ENCODE assay signal across 8 mouse cellular contexts in the genomic region with DNA sequence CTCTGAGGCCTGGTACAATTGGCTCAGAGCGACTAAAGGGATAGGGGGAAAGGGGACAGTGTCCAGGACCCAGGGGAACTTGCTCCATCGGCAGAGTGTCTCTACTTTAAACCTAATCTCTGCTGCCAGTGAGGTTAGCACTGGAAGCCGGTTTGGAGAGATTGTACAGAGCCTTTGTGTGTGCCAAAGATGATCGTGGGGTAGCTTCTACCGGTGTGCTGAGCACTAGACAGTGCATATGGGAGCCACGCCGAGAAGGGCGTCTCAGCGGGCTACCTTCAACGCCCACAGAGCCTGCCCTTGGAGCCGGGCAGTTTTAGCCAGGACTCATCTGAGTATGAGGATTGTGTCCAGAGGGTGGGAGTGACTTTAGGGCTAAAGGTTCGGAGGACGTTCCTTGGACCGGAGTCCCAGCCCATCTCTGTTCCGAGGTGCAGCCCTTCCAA. TPM values are rescaled to one million over a fixed set of nuclear protein-coding genes. Genes with fewer than 3 reads are reported as not detected.
A peak's percentile ranks its signal among the peaks of the same experiment; 100 is the strongest.
DNase-seq lines count a peak whose midpoint lies in the region; ATAC-seq and TF ChIP-seq lines count a peak whose summit lies in the region.

No protein-coding gene starts in this region.

- peaks cover 10 to 27% of the 10 kb centered on the region in 2 experiments for H3K4me1 ChIP-seq in heart, embryonic 14.5 days (ENCODE audit: control insufficient read depth in 2 of 2, insufficient read depth in 2 of 2, low read length in 2 of 2)
- H3K4me1 ChIP-seq in cortical plate, adult 2 months (ENCODE audit: control insufficient read depth, insufficient read depth, low read length): no peaks in the 10 kb centered on the region
- peaks cover 39% of the 10 kb centered on the region for H3K4me1 ChIP-seq in hindbrain, embryonic 16.5 days (ENCODE audit: control insufficient read depth, insufficient read depth, low read depth, low read length)
- peaks cover 62% of the 10 kb centered on the region for H3K4me1 ChIP-seq in midbrain, embryonic 13.5 days (replicated peaks)

- H3K27me3 ChIP-seq in heart, embryonic 14.5 days (ENCODE audit: control insufficient read depth, insufficient read depth, low read length): peaks cover 65% of the 10 kb centered on the region
- H3K27me3 ChIP-seq in hindbrain, embryonic 16.5 days (replicated peaks; ENCODE audit: control insufficient read depth, insufficient read depth, low read length): 0 out of 2 replicates have a peak, but pooled peaks cover 4% of the 10 kb centered on the region
- H3K27me3 ChIP-seq in midbrain, embryonic 13.5 days: peaks cover 14% of the 10 kb centered on the region

- no peak overlapping the region for H3K27ac ChIP-seq in heart, embryonic 14.5 days (replicated peaks in 1 of 2; ENCODE audit: control insufficient read depth in 1 of 2, insufficient read depth in 1 of 2, low read depth in 2 of 2, low read length in 2 of 2)
- H3K27ac ChIP-seq in cortical plate, adult 2 months (ENCODE audit: insufficient read depth, low read length): no peak overlapping the region
- peak overlapping the region; percentile 82 for H3K27ac ChIP-seq in hindbrain, embryonic 16.5 days (ENCODE audit: low read depth, low read length)
- H3K27ac ChIP-seq in midbrain, embryonic 13.5 days: peak overlapping the region; percentile 96

- peak overlapping the region; percentile 97 for H3K4me2 ChIP-seq in heart, embryonic 14.5 days (ENCODE audit: low read length)
- H3K4me2 ChIP-seq in hindbrain, embryonic 16.5 days (ENCODE audit: low read length): peak overlapping the region; percentile 91
- H3K4me2 ChIP-seq in midbrain, embryonic 13.5 days (replicated peaks): peak overlapping the region; percentile 87

- no peak for DNase-seq in heart, adult 8-10 months (ENCODE audit: low spot score)
- no peak for DNase-seq in urinary bladder, adult 18-20 months (ENCODE audit: low spot score in 2 of 2)
- no peak for DNase-seq in thymus, postnatal 25 days

- 3% methylated on average over 15 of the region's 15 CpGs for WGBS in heart, embryonic 14.5 days
- under 1% methylated on average over 15 of the region's 15 CpGs for WGBS in hindbrain, embryonic 16.5 days
- under 1% methylated on average over 15 of the region's 15 CpGs for WGBS in midbrain, embryonic 13.5 days

- ATAC-seq in heart, embryonic 14.5 days (ENCODE audit: insufficient number of reproducible peaks, insufficient read depth, low FRiP score, low read depth): no peak
- ATAC-seq in hindbrain, embryonic 16.5 days: 0 out of 2 replicates have a peak, but pooled peaks have one; percentile 3
- peak; percentile 44 for ATAC-seq in midbrain, embryonic 13.5 days
- ATAC-seq in granulocyte monocyte progenitor cell, adult 5-6 weeks (replicated peaks; ENCODE audit: poor library complexity, severe bottlenecking): no peak

- H3K9ac ChIP-seq in heart, embryonic 14.5 days (ENCODE audit: low read length): 0 out of 2 replicates have a peak overlapping the region, but pooled peaks have one; percentile 70
- peak overlapping the region; percentile 78 for H3K9ac ChIP-seq in hindbrain, embryonic 16.5 days (ENCODE audit: low read depth, low read length)
- H3K9ac ChIP-seq in midbrain, embryonic 13.5 days (replicated peaks): peak overlapping the region; percentile 91

- TF ChIP-seq POLR2A in cortical plate, adult 2 months (IDR thresholded peaks at IDR 0.05; ENCODE audit: extremely low read depth, insufficient read depth, low read length): no peak

- peak overlapping the region; percentile 44 to 58 for H3K4me3 ChIP-seq in heart, embryonic 14.5 days (ENCODE audit: control insufficient read depth in 1 of 2, insufficient read depth in 1 of 2, low read depth in 1 of 2, low read length in 2 of 2)
- 0 out of 2 replicates have a peak overlapping the region, but pooled peaks have one; percentile 26 for H3K4me3 ChIP-seq in cortical plate, adult 2 months (ENCODE audit: insufficient read depth, low read length)
- H3K4me3 ChIP-seq in hindbrain, embryonic 16.5 days (ENCODE audit: low read length): peak overlapping the region; percentile 74
- H3K4me3 ChIP-seq in midbrain, embryonic 13.5 days (replicated peaks): peak overlapping the region; percentile 76

- H3K9me3 ChIP-seq in heart, embryonic 14.5 days (ENCODE audit: control insufficient read depth, low read length): no peaks in the 10 kb centered on the region
- no peaks in the 10 kb centered on the region for H3K9me3 ChIP-seq in hindbrain, embryonic 16.5 days (ENCODE audit: control insufficient read depth, low read length)
- no peaks in the 10 kb centered on the region for H3K9me3 ChIP-seq in midbrain, embryonic 13.5 days

- TF ChIP-seq CTCF in cortical plate, adult 2 months (IDR thresholded peaks at IDR 0.05; ENCODE audit: extremely low read depth, insufficient read depth, low read length): no peak

- H3K36me3 ChIP-seq in heart, embryonic 14.5 days (ENCODE audit: control insufficient read depth, insufficient read depth, low read length): no peaks in the 10 kb centered on the region
- no peaks in the 10 kb centered on the region for H3K36me3 ChIP-seq in hindbrain, embryonic 16.5 days (ENCODE audit: control insufficient read depth, insufficient read depth, low read length)
- H3K36me3 ChIP-seq in midbrain, embryonic 13.5 days: no peaks in the 10 kb centered on the region

RNA-seq across cellular contexts. Expression of gene Scube3, which starts 0.7 kb away (rescaled TPM):
- 0.53 and 1.4 TPM in 2 replicates for polyA plus RNA-seq in heart, embryonic 14.5 days (2014; fragmentation: Nextera tagmentation; extraction: Ambion mirVana)
- total RNA-seq in heart, adult 8-10 months (2022): under 1 TPM; 0.28 to 0.80 (median 0.54) TPM
- polyA plus RNA-seq in cortical plate, adult 2 months (2012; rRNA removed): 0.64 and 3.0 TPM in 2 replicates
- polyA plus RNA-seq in hindbrain, embryonic 16.5 days (2015; fragmentation: Nextera tagmentation; extraction: Ambion mirVana): 3.0 and 3.6 TPM in 2 replicates
- polyA plus RNA-seq in midbrain, embryonic 13.5 days (2015; fragmentation: Nextera tagmentation; extraction: Ambion mirVana): 5.6 and 6.1 TPM in 2 replicates
- not detected in 2 replicates for total RNA-seq in granulocyte monocyte progenitor cell, adult 5-6 weeks (2014; fragmentation: Nextera tagmentation)
- not detected in 2 replicates for total RNA-seq in granulocyte monocyte progenitor cell, adult 5-6 weeks (2017)

RNA-seq across cellular contexts. Expression of gene Zfp523, which starts 35.7 kb away (rescaled TPM):
- polyA plus RNA-seq in heart, embryonic 14.5 days (2014; fragmentation: Nextera tagmentation; extraction: Ambion mirVana): 19.2 and 23.0 TPM in 2 replicates
- 10 to 100 TPM; 12.2 to 18.5 (median 14.2) TPM for total RNA-seq in heart, adult 8-10 months (2022)
- polyA plus RNA-seq in cortical plate, adult 2 months (2012; rRNA removed): 110 and 113 TPM in 2 replicates
- 43.0 and 44.6 TPM in 2 replicates for polyA plus RNA-seq in hindbrain, embryonic 16.5 days (2015; fragmentation: Nextera tagmentation; extraction: Ambion mirVana)
- 44.2 and 45.6 TPM in 2 replicates for polyA plus RNA-seq in midbrain, embryonic 13.5 days (2015; fragmentation: Nextera tagmentation; extraction: Ambion mirVana)
- 14.5 and 20.9 TPM in 2 replicates for total RNA-seq in granulocyte monocyte progenitor cell, adult 5-6 weeks (2014; fragmentation: Nextera tagmentation)
- 19.5 and 29.1 TPM in 2 replicates for total RNA-seq in granulocyte monocyte progenitor cell, adult 5-6 weeks (2017)

Comparison
In these comparisons a context has a peak if more than half of its experiments do, and no peak if none do; other contexts are left out.
1. ATAC-seq: peak in hindbrain, embryonic 16.5 days (single experiment) and midbrain, embryonic 13.5 days (single experiment); none in heart, embryonic 14.5 days (single experiment) and granulocyte monocyte progenitor cell, adult 5-6 weeks (single experiment).
2. H3K27ac ChIP-seq: peak in hindbrain, embryonic 16.5 days (single experiment) and midbrain, embryonic 13.5 days (single experiment); none in heart, embryonic 14.5 days (0 of 2) and cortical plate, adult 2 months (single experiment).
3. H3K4me3 ChIP-seq: peak in every context shown above with its lines; median percentile 76 in midbrain, embryonic 13.5 days; 74 in hindbrain, embryonic 16.5 days; 51 in heart, embryonic 14.5 days; 26 in cortical plate, adult 2 months.
4. Peak in every context shown above with its lines, with median percentiles within 50 percentile points of each other: H3K4me2 ChIP-seq and H3K9ac ChIP-seq.